ENCODE assay signal across 9 mouse cellular contexts in the genomic region with DNA sequence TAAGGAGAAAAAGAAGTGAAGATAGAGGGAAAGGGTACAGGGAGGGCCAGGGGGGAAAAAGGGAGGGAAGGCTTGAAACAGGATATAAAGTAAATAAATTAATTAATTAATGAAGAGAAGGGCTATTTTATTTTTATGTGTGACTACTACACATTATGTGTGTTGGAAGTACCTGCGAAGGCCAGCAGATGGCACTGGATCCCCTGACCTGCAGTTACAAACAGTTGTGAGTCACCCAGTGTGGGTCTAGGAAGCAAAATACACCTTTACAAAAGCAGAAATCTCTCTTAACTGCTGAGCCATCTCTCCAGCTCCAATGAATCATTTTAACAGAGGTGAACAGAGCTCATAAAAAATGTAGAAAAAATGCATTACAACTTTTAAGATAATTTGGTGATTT. TPM values are rescaled to one million over a fixed set of nuclear protein-coding genes. Genes with fewer than 3 reads are reported as not detected.
DNase-seq lines count a peak whose midpoint lies in the region; ATAC-seq lines count a peak whose summit lies in the region.
"Had no signal": no experiment of that assay in that cellular context is flagged by ENCODE, and none has a peak within 500 bp of the region (broad histone marks: within the 10 kb centered on the region; RNA-seq: fewer than 3 reads in every experiment).

No protein-coding gene starts in this region.

- peak; percentile 54 for DNase-seq in left cerebral cortex, postnatal 14 days (ENCODE audit: low spot score in 2 of 2)
- no peak for DNase-seq in left cerebral cortex, postnatal 36 days (ENCODE audit: low spot score in 2 of 2)
- peak; percentile 10 for DNase-seq in MN1 (ENCODE audit: low spot score)
- peak; percentile 79 for DNase-seq in brain, adult 2 months (ENCODE audit: low read depth, low spot score)
- DNase-seq in forebrain, embryonic 14.5 days (ENCODE audit: low spot score): peak; percentile 63
- peak; percentile 60 for DNase-seq in limb, embryonic 11.5 days (ENCODE audit: low spot score)
- DNase-seq in right cerebral cortex, postnatal 4 days: peak; percentile 63

- H3K27ac ChIP-seq in forebrain, embryonic 14.5 days (ENCODE audit: low read depth, low read length): no peak overlapping the region
- no peak overlapping the region for H3K27ac ChIP-seq in limb, embryonic 11.5 days (replicated peaks; ENCODE audit: low read depth, low read length)
- H3K27ac ChIP-seq: liver, embryonic 15.5 days had no signal

- peaks cover 24% of the 10 kb centered on the region for H3K36me3 ChIP-seq in forebrain, embryonic 14.5 days (ENCODE audit: control insufficient read depth, insufficient read depth, low read length)
- no peaks in the 10 kb centered on the region; the same call in 1 of the 2 replicates for H3K36me3 ChIP-seq in limb, embryonic 11.5 days (ENCODE audit: control insufficient read depth, insufficient read depth, low read length)
- H3K36me3 ChIP-seq: liver, embryonic 15.5 days had no signal

- no peak overlapping the region for H3K4me3 ChIP-seq in forebrain, embryonic 14.5 days (ENCODE audit: low read depth, low read length)
- no peak overlapping the region for H3K4me3 ChIP-seq in limb, embryonic 11.5 days (ENCODE audit: low read depth, low read length)
- H3K4me3 ChIP-seq: liver, embryonic 15.5 days had no signal

- intact Hi-C loops in left cerebral cortex, postnatal 14 days (cut with DNase I): no loop called here
- intact Hi-C loops in left cerebral cortex, postnatal 36 days (cut with DNase I): no loop called here

- H3K27me3 ChIP-seq in forebrain, embryonic 14.5 days (replicated peaks; ENCODE audit: control insufficient read depth, insufficient read depth, low read length): no peaks in the 10 kb centered on the region
- no peaks in the 10 kb centered on the region for H3K27me3 ChIP-seq in limb, embryonic 11.5 days (ENCODE audit: control insufficient read depth, insufficient read depth, low read length)
- H3K27me3 ChIP-seq: liver, embryonic 15.5 days had no signal

- WGBS in forebrain, embryonic 14.5 days: 73% methylated on average over 1 of the region's 1 CpGs
- 59% methylated on average over 1 of the region's 1 CpGs for WGBS in limb, embryonic 11.5 days

- no peak overlapping the region for H3K9ac ChIP-seq in forebrain, embryonic 14.5 days (ENCODE audit: low read length)
- no peak overlapping the region for H3K9ac ChIP-seq in limb, embryonic 11.5 days (ENCODE audit: low read length)
- H3K9ac ChIP-seq: liver, embryonic 15.5 days had no signal

- H3K4me1 ChIP-seq in forebrain, embryonic 14.5 days (ENCODE audit: control insufficient read depth, insufficient read depth, low read length): no peaks in the 10 kb centered on the region
- H3K4me1 ChIP-seq in limb, embryonic 11.5 days (ENCODE audit: control insufficient read depth, insufficient read depth, low read length): no peaks in the 10 kb centered on the region
- H3K4me1 ChIP-seq: liver, embryonic 15.5 days had no signal

- H3K4me2 ChIP-seq in forebrain, embryonic 14.5 days (ENCODE audit: low read length): no peak overlapping the region
- no peak overlapping the region for H3K4me2 ChIP-seq in limb, embryonic 11.5 days (ENCODE audit: low read depth, severe bottlenecking)
- H3K4me2 ChIP-seq: liver, embryonic 15.5 days had no signal

- ATAC-seq in forebrain, embryonic 14.5 days: peak; percentile 75; the same call in 1 of the 2 replicates
- no peak for ATAC-seq in limb, embryonic 11.5 days (ENCODE audit: insufficient number of reproducible peaks, low FRiP score, low TSS enrichment, low read depth)
- ATAC-seq in erythroid progenitor cell, adult 5-6 weeks (replicated peaks; ENCODE audit: low FRiP score, poor library complexity, severe bottlenecking): no peak

- H3K9me3 ChIP-seq in forebrain, embryonic 14.5 days (replicated peaks; ENCODE audit: control insufficient read depth, low read length): no peaks in the 10 kb centered on the region
- no peaks in the 10 kb centered on the region for H3K9me3 ChIP-seq in limb, embryonic 11.5 days (ENCODE audit: control insufficient read depth, low read length)
- H3K9me3 ChIP-seq: liver, embryonic 15.5 days had no signal

RNA-seq across cellular contexts. Expression of a gene that starts 59.0 kb away (rescaled TPM):
- 10 to 100 TPM; 28.1 to 32.4 TPM for total RNA-seq in left cerebral cortex, postnatal 14 days (2021)
- 10 to 100 TPM; 23.9 to 32.7 TPM for total RNA-seq in left cerebral cortex, postnatal 36 days (2021)
- 7.3 and 13.3 TPM in 2 replicates for polyA plus RNA-seq in forebrain, embryonic 14.5 days (2014; fragmentation: Nextera tagmentation; extraction: Ambion mirVana)
- 18.2 and 20.9 TPM in 2 replicates for polyA plus RNA-seq in limb, embryonic 11.5 days (2014; fragmentation: Nextera tagmentation; extraction: Ambion mirVana)
- total RNA-seq in erythroid progenitor cell, adult 5-6 weeks (2015; ENCODE audit: low replicate concordance): 1.1 TPM in 1 of 2 replicates, not detected in the other
- not detected in 2 replicates for total RNA-seq in erythroid progenitor cell, adult 5-6 weeks (2017; ENCODE audit: low replicate concordance)

Comparison
In these comparisons a context has a peak if more than half of its experiments do, and no peak if none do; other contexts are left out.
1. DNase-seq: peak in left cerebral cortex, postnatal 14 days (2 of 2), MN1 (single experiment), brain, adult 2 months (single experiment), forebrain, embryonic 14.5 days (single experiment), limb, embryonic 11.5 days (single experiment) and right cerebral cortex, postnatal 4 days (single experiment); none in left cerebral cortex, postnatal 36 days (0 of 2).
2. RNA of a gene that starts 59.0 kb away (total RNA-seq): 23.9 to 32.7 TPM in left cerebral cortex, postnatal 36 days and 28.1 to 32.4 TPM in left cerebral cortex, postnatal 14 days; 1.1 TPM in erythroid progenitor cell, adult 5-6 weeks; every median in the first group is over 10 times any median in the second.